Mouse (Mus musculus) ovary, adult 10 weeks (tissue): ENCODE results near the gene Vmn1r52. TPM values are rescaled to one million over a fixed set of nuclear protein-coding genes. Genes with fewer than 3 reads are reported as not detected.

ENCODE experiments used
- polyA plus RNA-seq: library from polyadenylated mRNA; stranded (reverse); fragments of 350-450 nt; fragmentation: Illumina TruSeq; extraction: RNeasy Lipid Tissue Mini Kit (QIAGEN cat#74804); gene quantifications from one replicate; pipeline ENCODE4 v1.2.3, GENCODE M21; 2014

Vmn1r52 gene
- not detected for polyA plus RNA-seq

DNA sequence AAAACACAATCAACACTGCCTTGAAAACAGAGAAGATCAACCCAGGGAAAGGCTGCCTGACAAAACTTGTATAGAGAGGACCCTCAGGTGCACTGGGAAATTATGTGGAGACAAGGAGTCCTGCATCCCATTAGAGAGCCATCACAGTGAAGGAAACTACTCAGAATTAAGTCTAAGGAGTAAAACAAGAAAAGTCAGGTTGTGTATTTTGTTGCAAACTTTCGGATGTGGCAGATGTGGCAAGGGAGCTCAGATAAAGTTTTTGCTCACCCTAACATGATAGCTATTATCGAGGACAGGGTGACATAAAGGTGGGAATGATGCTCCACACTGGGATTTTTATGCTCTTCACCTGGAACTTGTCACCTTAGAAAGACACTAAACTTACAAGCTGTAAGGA lies at the start of gene Vmn1r52:
Vmn1r52 (plus strand) TSS at position 301 of the 400 bp plus-strand sequence.

GRCm38 (mm10) chr6:90202493-90202892 lies 27.9 kb downstream of the Vmn1r52 start, which contains the start of gene V1ra8:
Gene V1ra8 (plus strand): TSS chr6:90202793.

DNA sequence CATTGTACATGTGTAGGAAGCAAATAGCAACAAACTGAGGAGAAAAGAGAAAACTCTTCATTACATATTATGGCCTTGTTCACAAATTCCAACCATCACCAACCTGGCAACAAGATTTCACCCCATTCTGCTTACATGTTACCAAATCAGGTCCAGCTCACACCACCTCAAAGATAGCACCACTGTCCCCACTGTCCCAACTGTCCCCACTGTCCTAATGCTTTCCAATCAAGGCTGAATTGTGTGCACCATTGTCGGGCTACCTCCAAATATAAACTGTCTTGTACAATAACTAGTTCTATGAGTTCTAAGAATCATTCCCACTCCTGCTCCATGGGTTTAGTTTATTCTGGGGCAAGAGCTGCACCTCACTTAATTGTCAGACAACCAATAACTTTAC lies 49.7 kb downstream of the Vmn1r52 start, which contains the start of gene Vmn1r53:
Vmn1r53 (minus strand) TSS at position 101 of the 400 bp plus-strand sequence.

Other genes with a start within 250 kb of the Vmn1r52 start
- not detected for gene Vmn1r45, start 234.2 kb upstream of the Vmn1r52 start, polyA plus RNA-seq
- not detected for gene Vmn1r46, start 205.5 kb upstream of the Vmn1r52 start, polyA plus RNA-seq
- not detected for gene Vmn1r47, start 158.7 kb upstream of the Vmn1r52 start, polyA plus RNA-seq
- gene Vmn1r48, start 138.0 kb upstream of the Vmn1r52 start, polyA plus RNA-seq = not detected
- gene Vmn1r49, start 96.3 kb upstream of the Vmn1r52 start, polyA plus RNA-seq = not detected
- gene Vmn1r50, start 73.4 kb upstream of the Vmn1r52 start, polyA plus RNA-seq = not detected
- gene Vmn1r51, start 52.2 kb upstream of the Vmn1r52 start, polyA plus RNA-seq = not detected
- not detected for gene V1ra8, start 28.0 kb downstream of the Vmn1r52 start, polyA plus RNA-seq
- gene Vmn1r53, start 49.6 kb downstream of the Vmn1r52 start, polyA plus RNA-seq = not detected
- gene Vmn1r54, start 71.5 kb downstream of the Vmn1r52 start, polyA plus RNA-seq = not detected
- gene BC048671, start 126.4 kb downstream of the Vmn1r52 start, polyA plus RNA-seq = not detected
- gene Chst13, start 150.4 kb downstream of the Vmn1r52 start, polyA plus RNA-seq = not detected
- not detected for gene Uroc1, start 158.5 kb downstream of the Vmn1r52 start, polyA plus RNA-seq
- 20.8 TPM for gene Zxdc, start 194.7 kb downstream of the Vmn1r52 start, polyA plus RNA-seq